Mouse (Mus musculus) splenic B cell, adult 2 months (primary cell): ENCODE results near the gene Immp2l.
"Not testable (repeated sequence)": the region's sequence is repeated elsewhere in the genome, so short reads cannot be mapped to it uniquely, and the experiment has no call there.

Experiments used
- DNase-seq: peaks from one replicate; pipeline ENCODE4 v3.0.0-alpha.2; 2011; ENCODE audit warnings: low read depth, low spot score
- H3K27me3 ChIP-seq: 2 replicates; pipeline ENCODE4 v1.6.1; 2012; ENCODE audit warnings: mild to moderate bottlenecking, low read length, moderate library complexity, mixed read lengths; ENCODE audit not compliant: control insufficient read depth, poor library complexity, insufficient read depth, severe bottlenecking
- H3K36me3 ChIP-seq: 2 replicates; pipeline ENCODE4 v1.6.1; 2012; ENCODE audit warnings: mild to moderate bottlenecking, low read length, moderate library complexity, mixed read lengths; ENCODE audit not compliant: control insufficient read depth, poor library complexity, insufficient read depth, severe bottlenecking

Gene Immp2l

DNA sequence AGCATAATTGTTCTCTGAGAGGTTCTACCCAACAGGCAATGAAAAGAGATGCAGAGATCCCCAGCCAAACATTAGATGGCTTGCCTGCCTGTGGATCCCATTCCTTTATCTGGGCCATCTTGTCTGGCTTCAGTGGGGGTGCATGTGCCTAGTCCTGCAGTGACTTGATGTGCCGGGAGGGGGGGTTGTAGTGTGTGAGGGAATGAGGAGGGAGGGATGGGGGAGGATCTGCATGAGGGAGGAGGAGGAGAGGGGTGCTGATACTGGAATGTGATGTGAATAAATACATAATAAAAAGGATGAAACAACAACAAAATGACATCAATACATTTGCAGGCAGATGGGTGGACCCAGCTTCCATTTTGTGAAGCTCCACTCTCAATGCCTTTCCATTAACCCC lies 658.3 kb downstream of the Immp2l start:
- H3K27me3 ChIP-seq, result no peaks in the 10 kb centered on the region
- DNase-seq, result no peak
- H3K36me3 ChIP-seq, result no peaks in the 10 kb centered on the region

DNA sequence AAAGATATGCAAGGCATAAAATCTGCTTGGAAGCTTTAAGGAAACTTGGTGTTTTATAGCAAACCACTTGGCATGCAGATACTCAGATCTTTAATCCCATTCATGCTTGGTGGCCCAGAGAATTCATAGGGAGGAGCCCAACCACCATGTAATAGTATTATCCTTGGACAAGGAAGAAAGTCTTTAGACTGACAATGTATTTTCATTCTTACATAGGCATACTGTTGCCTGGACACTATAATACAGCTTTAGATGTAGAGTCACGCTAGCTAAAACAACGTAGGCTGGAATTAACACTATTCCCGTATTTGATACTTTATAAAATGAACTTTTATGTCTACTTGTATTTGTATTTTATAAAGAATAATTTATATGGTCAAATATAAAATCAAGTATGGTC lies 665.9 kb downstream of the Immp2l start:
- no peak for DNase-seq
- H3K27me3 ChIP-seq, result no peaks in the 10 kb centered on the region
- no peaks in the 10 kb centered on the region for H3K36me3 ChIP-seq

DNA sequence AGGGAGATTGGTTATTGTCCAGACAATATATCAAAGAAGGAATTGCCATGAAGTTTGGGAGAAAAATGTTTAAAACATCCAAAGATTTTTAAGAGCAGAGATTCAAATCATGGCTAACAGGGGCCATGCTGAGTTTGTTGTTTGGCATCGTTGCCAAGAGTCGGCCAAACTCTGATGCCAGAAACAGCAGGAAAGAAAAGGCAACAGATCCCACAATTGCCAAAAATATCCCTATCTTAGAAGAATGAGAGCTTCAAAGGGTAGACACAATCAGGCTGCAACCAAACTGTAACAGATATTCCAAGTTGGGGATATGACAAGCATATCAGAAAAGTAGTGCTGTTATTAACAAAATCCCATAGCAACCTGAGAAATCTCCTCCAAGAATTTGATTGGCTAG lies 686.7 kb downstream of the Immp2l start:
- H3K36me3 ChIP-seq, result no peaks in the 10 kb centered on the region
- DNase-seq, result no peak
- H3K27me3 ChIP-seq, result no peaks in the 10 kb centered on the region; the same call in 1 of the 2 replicates

DNA sequence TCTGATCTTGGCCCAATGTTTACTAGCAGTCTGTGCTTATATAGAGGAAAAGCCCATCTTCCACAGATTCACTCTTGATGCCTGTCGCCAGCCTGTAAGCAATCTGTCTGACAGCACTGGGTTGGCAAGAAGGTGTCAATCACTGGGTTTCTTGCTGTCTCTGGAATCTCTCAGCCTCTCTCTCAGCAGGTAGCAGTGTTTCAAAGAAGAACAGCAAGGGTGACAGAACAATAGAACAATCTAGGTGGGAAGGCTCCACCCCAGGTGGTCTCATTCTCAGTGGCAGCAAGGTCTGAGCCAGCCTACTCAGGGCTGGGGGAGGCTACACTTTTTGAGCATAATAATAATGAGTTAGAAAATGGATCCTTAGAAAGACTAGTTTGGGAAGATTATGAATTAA lies 693.1 kb downstream of the Immp2l start:
- Histone ChIP-seq H3K36me3 (no peaks in the 10 kb centered on the region), H3K27me3 (no peaks in the 10 kb centered on the region)
- no peak for DNase-seq

DNA sequence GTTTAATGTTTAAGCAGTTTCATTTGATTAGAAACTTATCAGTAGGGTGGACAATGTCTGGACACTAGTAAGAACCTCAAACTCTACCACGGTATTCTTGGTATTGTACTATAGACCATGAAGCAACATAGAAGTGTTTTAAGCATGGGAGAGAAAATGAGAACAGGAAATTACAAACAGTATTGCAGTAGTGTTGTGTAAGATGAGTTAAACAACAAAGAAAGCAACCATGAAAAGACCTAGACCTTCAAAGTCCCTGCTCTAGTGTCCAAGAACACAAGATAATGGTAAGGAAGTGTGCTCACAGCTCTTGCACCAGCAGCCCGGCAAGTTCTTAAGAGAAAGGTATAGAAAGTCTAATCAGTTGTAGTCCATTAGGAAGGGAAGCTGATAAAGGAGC lies 700.7 kb downstream of the Immp2l start:
- no peaks in the 10 kb centered on the region for H3K36me3 ChIP-seq
- H3K27me3 ChIP-seq, result no peaks in the 10 kb centered on the region
- DNase-seq, result no peak

DNA sequence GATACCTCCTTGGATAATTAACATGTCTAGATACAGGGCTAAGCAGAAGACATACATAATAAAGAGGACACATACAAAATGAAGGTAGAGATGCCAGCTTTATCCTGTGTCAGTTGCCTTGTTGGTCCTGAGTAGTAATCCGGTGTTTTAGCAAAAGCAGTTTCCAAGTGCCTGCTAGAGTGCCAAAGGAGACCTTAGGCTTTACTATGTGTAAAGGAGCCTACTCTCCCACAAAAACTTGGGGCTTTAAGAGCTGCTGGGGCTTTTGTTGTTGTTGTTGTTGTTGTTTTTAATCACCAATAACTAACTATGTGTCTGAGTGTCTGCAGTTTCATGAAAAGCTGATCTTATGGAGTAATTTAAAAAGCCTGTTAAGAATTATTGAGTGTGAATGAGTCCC lies 702.8 kb downstream of the Immp2l start:
- Histone ChIP-seq H3K36me3 (no peaks in the 10 kb centered on the region), H3K27me3 (no peaks in the 10 kb centered on the region)
- DNase-seq, result no peak

DNA sequence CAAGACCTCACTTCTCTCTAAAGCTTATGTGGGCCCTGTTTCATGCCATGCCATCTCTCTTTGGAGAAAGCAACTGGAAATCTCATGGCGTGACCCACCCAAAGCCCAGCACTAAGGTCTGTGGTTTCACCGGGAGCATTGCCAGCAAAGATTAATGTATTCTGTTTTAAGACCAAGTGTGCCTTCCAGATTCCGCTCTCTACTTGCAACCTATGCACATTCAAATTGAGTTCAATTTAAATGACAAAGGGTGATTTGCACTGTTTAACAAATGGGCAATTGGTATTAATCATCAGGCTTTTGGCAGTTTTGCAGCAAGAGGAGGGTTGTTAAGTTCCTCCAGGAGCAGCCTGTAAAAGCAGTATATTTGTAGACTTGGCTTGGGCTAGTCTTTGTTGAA lies 703.3 kb downstream of the Immp2l start:
- no peaks in the 10 kb centered on the region for H3K27me3 ChIP-seq
- no peaks in the 10 kb centered on the region for H3K36me3 ChIP-seq
- DNase-seq, result no peak

DNA sequence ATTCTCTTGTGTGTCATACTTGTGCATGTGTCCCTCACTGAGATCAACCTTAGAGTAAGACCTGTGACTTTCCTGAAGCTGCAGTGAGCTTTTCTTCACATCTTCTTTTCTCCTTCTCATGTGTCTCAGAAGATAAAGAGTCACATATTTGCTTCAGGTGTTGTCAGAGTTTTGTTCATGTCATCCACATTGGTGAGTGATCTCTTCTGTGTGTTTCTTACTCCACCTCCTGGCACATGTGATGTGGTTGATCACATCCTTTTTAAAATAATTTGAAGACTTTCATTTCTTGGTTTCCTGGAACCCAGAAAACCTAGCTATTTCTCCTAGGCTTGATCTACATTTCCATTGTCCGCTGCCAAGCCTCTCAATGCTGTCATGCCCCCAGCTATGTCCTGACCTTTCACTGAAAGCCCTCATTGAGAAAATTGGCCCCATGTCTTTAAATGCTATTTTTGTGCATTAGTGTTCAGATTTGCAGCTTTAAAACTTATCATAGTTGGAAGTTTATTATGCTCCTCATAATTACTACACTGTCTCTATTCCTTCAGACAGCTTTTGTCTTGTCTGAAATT lies 704.0 kb downstream of the Immp2l start:
- H3K36me3 ChIP-seq, result no peaks in the 10 kb centered on the region
- DNase-seq, result no peak

DNA sequence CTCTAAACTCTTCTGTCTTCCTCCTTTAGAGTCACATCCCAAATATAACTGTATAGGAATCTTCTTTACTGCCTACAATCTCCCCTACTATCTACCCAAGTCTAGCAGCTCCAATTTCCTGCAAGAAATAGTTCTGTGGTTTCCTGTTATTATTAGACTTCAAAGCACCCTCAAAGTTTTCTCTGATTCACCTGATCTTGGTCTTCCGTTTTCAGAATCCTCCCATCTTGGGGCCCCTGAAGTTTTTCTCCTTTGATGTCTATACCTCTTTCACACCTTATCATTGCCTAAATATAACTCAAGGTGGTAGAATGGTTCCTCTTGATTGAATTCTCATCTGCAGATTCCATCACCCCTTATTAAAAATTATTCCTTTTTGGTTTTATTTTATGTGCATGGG lies 704.6 kb downstream of the Immp2l start:
- Histone ChIP-seq H3K36me3 (no peaks in the 10 kb centered on the region), H3K27me3 (no peaks in the 10 kb centered on the region)
- no peak for DNase-seq

More for the DNA sequence above, 704.0 kb downstream of the Immp2l start:
- no peaks in the 10 kb centered on the region for H3K27me3 ChIP-seq

DNA sequence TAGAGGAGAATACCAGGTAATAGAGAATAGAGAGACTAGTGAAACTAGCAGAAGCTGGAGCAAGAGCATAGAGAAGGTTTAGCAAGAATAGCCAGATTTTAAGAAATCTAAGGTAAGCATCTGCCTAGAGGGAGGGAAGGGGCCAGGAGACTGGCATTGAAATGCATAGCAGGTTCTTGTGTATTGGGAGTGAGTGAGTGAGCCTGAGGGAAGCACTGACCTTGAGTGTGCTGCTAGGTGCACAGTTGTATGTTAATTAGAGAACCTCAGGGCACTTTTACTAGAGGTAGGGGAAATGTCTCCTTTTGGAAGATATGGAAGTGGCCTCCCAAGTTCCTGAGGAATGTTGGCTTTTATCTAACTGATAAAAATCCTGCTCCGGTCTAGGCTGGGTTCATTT lies 705.9 kb downstream of the Immp2l start:
- H3K36me3 ChIP-seq, result no peaks in the 10 kb centered on the region
- no peaks in the 10 kb centered on the region for H3K27me3 ChIP-seq
- no peak for DNase-seq

DNA sequence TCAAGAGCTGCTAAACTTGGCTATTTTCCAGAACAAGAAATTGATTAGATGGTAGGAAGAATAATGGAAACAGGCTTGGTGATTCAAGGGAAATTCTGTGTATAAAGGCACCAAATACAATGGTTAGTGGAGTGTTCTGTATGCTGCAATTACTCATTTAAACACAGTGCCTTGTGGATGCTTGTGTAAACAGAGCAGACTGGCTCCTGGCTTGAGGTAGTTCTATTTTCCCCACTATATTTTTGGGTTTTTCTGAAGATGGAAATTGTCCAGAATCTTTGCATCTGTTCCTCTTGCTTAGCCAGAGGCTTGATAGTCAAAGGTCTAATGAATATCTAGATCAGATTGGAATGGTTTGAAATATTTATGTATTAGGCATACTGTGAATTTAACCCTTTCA lies 709.3 kb downstream of the Immp2l start:
- H3K36me3 ChIP-seq, result no peaks in the 10 kb centered on the region
- H3K27me3 ChIP-seq, result no peaks in the 10 kb centered on the region
- no peak for DNase-seq

DNA sequence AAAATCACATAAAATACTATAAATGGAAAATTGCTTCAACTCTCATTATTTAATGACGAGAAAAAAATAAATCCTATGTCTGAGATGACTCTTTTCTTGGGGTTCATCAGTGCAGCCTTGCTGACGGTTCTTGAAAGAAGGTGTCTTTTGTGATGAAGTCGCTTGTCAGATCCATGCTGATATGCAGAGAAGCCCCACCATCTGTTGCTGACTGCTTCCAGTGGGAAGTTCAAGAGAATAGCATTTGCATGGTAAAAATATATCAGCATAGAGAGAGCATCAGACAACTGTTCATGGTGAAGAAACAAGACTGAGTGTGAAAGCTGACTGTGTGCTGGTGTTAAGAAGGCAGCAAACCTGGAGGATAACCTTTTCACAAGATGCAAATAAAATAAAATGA lies 719.0 kb downstream of the Immp2l start:
- DNase-seq, result no peak
- no peaks in the 10 kb centered on the region for H3K27me3 ChIP-seq
- H3K36me3 ChIP-seq, result no peaks in the 10 kb centered on the region

DNA sequence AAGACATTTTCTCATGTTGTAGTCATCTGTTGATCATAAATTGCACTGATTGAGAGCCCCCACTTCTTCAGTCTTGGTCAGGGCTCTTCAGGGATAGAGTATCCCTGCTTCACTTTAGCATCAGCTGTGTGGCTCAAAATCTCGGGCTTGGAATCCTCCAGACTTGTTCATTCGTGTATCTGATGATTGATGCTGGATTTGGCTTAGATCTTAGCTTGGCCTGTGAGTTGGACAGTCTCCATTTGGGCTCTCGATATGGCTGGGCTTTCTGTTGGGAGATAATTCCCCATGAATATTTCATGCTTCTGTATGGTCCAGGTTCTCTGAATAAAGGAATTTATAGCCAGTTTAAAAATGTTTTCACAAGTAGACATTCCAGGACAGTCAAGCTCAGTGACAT lies 739.5 kb downstream of the Immp2l start:
- Histone ChIP-seq H3K27me3 (no peaks in the 10 kb centered on the region), H3K36me3 (no peaks in the 10 kb centered on the region)
- DNase-seq, result no peak

DNA sequence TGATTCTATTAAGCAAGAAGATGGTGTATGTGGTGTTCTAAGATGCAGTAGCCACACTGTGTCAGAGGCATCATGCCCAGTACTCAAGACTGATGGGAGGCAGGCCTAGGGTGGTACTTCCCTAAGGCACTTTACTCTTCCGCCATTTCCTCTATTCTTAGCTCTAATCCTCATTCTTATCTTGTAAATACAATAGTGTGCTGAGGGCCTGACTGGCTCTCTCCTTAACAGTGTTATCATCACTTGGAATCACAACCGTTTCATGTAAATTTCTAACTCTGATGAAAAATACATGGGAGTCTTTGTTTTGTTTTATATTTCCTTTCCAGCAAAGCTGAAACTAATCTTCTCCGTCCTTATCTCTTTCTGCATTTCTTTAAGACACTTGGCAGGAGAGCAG lies 750.1 kb downstream of the Immp2l start:
- no peaks in the 10 kb centered on the region for H3K36me3 ChIP-seq
- no peak for DNase-seq
- no peaks in the 10 kb centered on the region for H3K27me3 ChIP-seq

DNA sequence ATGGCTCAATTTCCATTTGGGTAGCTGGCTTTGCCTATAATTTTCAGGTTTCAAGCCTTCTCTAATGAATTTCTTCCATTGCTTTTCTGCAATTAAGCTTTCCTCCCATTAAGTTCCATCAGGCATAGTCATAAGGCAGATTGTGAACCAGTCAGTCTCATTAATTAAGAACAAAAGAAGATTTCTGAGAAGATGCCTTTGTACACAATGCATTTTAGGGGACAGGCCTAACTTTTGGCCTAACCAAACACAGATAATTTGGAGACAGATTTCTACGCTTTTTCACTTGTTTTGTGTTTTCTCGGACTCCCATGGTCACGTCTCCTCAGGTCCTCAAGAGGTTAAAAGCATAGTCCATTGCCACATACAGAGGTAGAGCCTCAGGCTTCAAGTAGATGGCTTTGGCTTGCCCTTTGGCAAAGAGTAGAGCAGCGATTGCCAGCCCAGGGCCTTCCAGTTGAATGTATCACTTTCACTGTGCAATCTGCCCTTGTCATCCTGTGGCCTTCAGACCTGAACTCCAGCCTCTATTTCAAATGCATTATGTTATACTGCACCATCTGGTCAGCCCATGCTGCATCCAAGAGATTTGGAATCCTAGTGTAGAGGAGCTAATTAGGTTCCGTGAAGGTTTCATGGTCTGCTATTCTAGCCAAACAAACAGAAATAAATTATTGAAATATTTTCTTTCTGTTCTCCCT lies 750.9 kb downstream of the Immp2l start:
- no peak for DNase-seq
- Histone ChIP-seq H3K27me3 (no peaks in the 10 kb centered on the region), H3K36me3 (no peaks in the 10 kb centered on the region)

DNA sequence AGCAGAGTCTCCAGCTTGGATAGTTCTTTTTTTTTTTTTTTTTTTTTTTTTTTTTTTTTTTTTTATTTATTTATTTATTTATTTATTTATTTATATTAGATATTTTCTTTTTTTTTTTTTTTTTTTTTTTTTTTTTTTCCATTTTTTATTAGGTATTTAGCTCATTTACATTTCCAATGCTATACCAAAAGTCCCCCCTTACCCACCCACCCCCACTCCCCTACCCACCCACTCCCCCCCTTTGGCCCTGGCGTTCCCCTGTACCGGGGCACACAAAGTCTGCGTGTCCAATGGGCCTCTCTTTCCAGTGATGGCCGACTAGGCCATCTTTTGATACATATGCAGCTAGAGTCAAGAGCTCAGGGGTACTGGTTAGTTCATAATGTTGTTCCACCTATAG lies 753.9 kb downstream of the Immp2l start:
- H3K36me3 ChIP-seq, DNase-seq, H3K27me3 ChIP-seq: not testable (repeated sequence)
